Mouse (Mus musculus): ENCODE measurements around the gene Fam209.

DNA sequence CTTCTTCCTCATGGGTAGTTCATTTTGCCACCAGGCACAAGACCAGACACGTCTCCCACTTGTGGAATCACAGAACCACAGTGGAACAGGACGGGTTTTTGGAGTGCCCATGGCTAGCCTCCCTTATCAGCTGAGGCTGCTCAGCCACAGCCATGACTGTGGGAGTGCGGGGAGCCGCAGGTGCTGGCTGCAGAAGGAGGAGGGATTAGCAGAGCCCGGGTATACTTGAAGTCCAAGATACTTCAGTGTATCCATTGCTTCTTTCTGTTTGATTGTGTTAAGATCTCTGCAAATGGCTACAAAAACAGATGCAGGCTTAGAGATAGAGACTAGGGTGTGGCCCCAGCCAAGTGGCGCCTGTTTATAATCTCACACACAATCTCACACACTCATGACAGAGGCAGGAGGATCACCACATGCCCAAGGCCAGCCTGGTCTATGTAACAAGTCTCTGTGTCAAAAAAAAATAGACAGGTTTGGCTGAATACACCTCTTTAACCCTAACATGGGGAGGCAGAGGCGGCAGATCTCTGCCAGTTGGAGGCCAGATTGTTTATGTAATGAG, 28.5 kb downstream of the Fam209 start:
- TF ChIP-seq POLR2A (IDR thresholded peaks at IDR 0.05; ENCODE audit: low read depth, low read length): no peak
- TF ChIP-seq CTCF (IDR thresholded peaks at IDR 0.05; ENCODE audit: borderline replicate concordance, insufficient read depth, low read length): no peak

All from embryonic fibroblast, embryonic 13.5 days (primary cell).